Mouse (Mus musculus) brain, embryonic 14.5 days (tissue): ENCODE data around the gene Spock1. TPM values are rescaled to one million over a fixed set of nuclear protein-coding genes. Genes with fewer than 3 reads are reported as not detected.

ENCODE experiments used
- DNase-seq: peaks from one replicate; pipeline ENCODE4 v3.0.0-alpha.2; 2011; ENCODE audit warnings: low read depth
- CTCF ChIP-seq: fragments of 200-500 bp; IDR thresholded peaks from 2 replicates; pipeline ENCODE4 v1.5.1; 2012; ENCODE audit warnings: inconsistent platforms, mild to moderate bottlenecking, moderate library complexity, borderline replicate concordance; ENCODE audit not compliant: insufficient read depth, insufficient read length; ENCODE audit errors: extremely low read depth
- POLR2A ChIP-seq: fragments of 200-500 bp; IDR thresholded peaks from 2 replicates; pipeline ENCODE4 v1.6.1; 2012; ENCODE audit warnings: mild to moderate bottlenecking, inconsistent platforms, borderline replicate concordance; ENCODE audit not compliant: poor library complexity, insufficient read depth, insufficient read length, severe bottlenecking; ENCODE audit errors: extremely low read depth
- polyA plus RNA-seq: library from polyadenylated mRNA; depleted of rRNA; stranded (reverse); fragments of >200 nt; gene quantifications from 2 replicates; pipeline ENCODE4 v1.2.3, GENCODE M21; 2012

Spock1 gene
- polyA plus RNA-seq, 1 experiment: 80.3 TPM

DNA sequence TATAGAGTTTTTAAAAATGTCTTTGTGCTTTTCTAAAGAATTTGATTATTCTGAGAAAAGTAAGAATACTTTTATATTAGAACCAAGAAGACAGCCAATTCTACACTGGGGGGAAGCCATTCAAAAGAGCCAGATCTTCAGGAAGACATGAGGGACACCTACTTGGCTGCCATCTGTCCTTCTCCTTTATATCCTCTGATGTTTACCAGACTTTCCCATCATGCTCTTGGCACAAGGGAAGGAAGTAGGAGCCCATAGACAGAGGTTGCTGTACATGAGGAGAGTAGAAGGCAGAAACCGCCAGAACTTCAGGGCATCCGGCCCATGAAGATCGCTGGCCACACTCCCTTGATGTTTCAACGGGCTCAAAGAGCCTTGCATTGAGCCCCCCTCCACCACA is 173.6 kb downstream of the Spock1 start:
- no peak for DNase-seq
- TF ChIP-seq POLR2A: no peak
- TF ChIP-seq CTCF: no peak

DNA sequence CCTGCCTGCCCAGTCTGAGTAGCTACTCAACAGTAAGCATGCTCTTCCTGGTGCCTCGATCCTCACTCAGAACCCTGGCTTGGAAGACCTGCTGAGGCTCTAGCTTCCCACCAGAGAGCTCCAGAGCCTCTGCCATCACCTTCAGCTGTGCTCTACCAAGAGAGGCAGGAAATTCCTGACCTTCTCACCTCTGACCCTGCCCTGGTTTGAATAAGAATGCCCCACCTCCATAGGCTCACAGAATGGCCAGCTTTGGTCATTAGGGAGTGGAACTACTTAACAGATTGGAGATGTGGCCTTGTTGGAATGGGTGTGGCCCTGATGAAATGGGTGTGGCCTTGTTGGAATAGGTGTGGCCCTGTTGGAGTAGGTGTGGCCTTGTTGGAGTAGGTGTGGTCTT is 174.6 kb downstream of the Spock1 start:
- DNase-seq: no peak
- TF ChIP-seq CTCF: no peak
- TF ChIP-seq POLR2A: no peak

- no peak for DNase-seq
- TF ChIP-seq POLR2A (no peak), CTCF (no peak)
Observed at GRCm38 (mm10) chr13:57732251-57732650, 175.9 kb downstream of the Spock1 start.

DNA sequence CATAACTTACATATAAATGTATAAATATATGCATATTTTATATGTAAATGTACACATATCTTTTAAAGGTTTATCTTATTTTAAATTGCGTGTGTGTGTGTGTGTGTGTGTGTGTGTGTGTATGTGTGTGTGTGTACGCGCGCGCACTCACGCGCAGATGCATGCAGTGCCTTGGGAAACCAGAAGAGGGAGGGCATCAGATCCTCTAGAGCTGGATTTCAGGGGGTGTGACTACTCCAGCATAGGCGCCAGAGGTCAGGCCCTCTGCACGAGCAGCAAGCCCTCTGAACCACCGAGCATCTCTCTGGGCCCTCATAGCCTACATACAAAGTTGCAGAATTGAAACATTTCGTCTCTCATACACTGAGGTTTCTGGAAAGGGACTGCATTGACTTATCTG is 180.4 kb downstream of the Spock1 start:
- TF ChIP-seq CTCF (0 out of 2 replicates have a peak, but pooled peaks have one; percentile 5), POLR2A (no peak)
- no peak for DNase-seq

DNA sequence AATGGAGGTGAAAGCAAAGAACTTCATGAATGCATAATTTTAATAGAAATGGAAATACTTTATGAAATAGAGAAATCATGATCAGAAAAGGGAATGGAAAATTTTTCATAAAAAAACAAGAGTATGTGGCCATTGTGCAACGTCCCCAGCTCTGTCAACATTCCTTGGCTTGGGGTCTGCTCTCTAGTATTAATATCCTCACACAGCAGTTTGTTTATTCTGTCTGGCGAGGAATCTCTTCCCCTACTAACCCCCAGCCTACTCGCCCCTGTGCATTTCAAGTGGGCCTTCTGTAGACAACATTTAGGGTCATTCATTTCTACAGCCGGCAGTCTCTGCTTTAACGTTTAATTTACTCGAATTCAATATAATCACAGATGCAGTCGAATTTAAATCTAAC is 181.5 kb downstream of the Spock1 start:
- DNase-seq: no peak
- no peak for TF ChIP-seq CTCF
- TF ChIP-seq POLR2A: no peak

DNA sequence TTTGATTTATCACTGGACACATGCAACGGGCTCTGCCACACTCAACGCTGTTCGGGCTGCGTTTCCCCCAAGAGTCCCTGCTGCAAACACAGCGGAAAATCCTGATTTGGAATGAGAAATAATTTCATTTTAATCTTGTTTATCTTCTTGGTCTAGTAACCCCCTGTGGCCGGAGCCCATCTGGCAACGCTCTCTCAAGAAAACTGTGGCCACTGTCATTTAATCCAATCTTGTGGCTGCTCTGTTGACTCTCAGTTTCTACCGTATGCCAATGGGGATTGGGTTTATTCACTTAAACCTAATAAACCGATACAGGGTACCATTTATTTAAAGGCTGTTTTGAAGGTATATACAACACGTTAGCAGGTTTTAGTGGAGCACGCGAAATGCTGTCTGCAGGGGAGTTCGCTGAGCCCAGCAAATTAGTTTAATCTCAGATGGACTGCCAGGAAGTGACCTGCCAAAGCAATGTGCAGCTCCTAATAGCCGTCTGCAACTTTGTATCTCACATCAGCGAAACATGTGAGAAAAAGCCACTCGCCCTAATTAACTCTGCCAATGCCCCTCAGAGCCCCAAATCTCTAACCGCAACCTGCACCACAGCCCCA is 185.7 kb downstream of the Spock1 start:
- DNase-seq: peak; percentile 54
- TF ChIP-seq CTCF (no peak), POLR2A (no peak)

DNA sequence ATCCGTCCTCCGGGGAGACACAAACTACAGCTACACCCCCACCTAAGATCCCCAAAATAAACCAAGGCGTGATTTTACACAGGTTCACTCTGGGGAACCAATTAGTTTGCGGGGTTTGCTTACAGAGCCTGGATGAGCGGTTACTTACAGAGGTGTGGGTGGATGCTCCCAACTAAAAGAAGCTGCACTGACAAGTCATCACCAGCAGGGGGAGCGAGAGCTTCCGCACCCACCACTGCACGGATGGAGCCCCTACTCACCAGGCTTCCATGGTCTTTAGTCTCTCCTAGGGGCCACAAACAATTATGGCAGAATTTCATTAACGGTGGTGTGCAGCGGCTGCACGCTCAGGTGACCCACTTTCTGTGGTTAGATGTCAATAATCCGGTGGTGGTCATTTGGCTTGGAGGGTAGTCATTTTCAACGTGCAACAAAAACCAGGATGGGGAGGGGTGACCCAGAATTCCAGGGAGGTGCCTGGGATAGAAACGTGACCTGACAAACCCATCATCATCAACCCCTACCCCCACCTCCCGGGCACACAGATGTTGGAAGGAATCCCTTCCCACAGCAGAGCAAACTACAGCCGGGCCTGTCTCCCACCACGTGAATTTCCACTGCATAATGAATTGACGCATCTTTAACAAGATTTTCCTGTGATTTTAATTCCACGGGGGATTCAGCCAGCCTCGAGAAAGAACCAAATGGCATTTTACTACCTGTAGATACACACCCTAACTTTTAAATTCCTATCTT is 186.4 kb downstream of the Spock1 start:
- peak; percentile 73 for TF ChIP-seq CTCF
- TF ChIP-seq POLR2A: no peak
- peak; percentile 43 for DNase-seq

- TF ChIP-seq CTCF: no peak
- DNase-seq: peak; percentile 53
Observed at GRCm38 (mm10) chr13:57718087-57718486, 190.0 kb downstream of the Spock1 start.

DNA sequence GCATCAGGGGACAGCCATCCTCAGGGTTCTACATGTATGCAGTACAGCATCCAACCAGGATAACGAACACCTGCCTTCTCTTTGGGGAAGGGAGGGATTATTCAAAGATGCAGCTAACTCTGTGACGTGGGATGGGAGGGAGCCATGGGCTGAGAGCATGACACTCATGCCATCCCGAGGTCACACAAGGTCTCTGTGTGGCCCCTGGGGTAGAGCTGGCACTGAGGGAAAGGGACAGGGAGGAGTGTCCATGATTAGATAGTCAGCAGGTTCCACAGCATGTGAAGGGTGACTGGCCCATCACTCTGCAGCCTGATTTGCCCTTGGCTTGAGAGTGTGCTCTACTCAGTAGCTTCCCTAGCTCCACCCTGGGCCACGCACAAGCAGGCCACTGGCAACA is 195.2 kb downstream of the Spock1 start:
- TF ChIP-seq CTCF: no peak
- no peak for TF ChIP-seq POLR2A
- DNase-seq: no peak

DNA sequence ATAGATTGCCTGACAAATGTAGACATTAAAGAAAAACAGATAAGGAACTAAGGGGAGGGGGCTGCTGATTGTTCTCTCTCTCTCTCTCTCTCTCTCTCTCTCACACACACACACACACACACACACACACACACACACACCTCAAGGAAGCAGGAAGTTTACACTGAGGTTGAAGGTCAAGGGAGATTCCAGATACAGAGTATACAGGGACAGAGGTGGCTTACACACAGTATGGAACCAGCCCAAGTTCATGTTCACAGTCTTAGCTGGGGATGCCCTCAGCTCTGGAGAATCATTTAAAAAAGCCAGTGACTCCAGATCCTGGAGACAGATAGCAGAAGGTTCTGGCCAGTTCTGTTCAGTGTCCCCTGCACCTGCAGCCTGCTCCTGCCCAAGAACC is 199.7 kb downstream of the Spock1 start:
- DNase-seq: no peak
- TF ChIP-seq POLR2A (no peak), CTCF (no peak)

- no peak for DNase-seq
- TF ChIP-seq CTCF (no peak), POLR2A (no peak)
Observed at GRCm38 (mm10) chr13:57702966-57703365, 205.2 kb downstream of the Spock1 start.

DNA sequence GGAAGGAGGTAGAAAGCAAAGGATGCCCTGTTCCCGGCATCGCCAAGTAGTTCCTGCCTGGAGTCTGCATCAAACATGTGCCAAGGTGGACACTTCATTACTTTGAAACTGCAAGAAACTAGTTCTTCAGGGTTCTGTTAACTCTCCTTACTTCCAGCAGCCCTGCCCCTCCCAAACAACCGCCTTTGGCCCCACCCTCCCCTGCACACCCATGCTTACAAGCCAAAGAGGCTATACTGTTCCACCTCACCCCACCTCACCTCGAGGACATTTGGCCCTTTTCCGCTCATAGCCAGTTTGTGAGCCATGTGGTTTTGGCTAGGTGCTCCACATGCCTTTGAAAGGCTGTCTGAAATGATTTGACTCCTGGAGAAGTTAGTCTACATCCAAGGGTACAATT is 211.4 kb downstream of the Spock1 start:
- no peak for DNase-seq
- no peak for TF ChIP-seq CTCF
- TF ChIP-seq POLR2A: no peak
